Mouse (Mus musculus) brown adipose tissue, adult 24 weeks (tissue): ENCODE measurements around the gene Ttc12. TPM values are rescaled to one million over a fixed set of nuclear protein-coding genes. Genes with fewer than 3 reads are reported as not detected.

ENCODE experiments used
- H3K27ac ChIP-seq: fragments of 200-500 bp; replicated peaks from 2 replicates; pipeline ENCODE4 v1.5.1; 2012; ENCODE audit warnings: low read depth, mild to moderate bottlenecking, low read length
- H3K4me1 ChIP-seq: fragments of 200-500 bp; 2 replicates; pipeline ENCODE4 v1.6.1; 2012; ENCODE audit warnings: low read length, mixed read lengths; ENCODE audit not compliant: control insufficient read depth, insufficient read depth, insufficient read length
- H3K4me3 ChIP-seq: fragments of 200-500 bp; 2 replicates; pipeline ENCODE4 v1.5.1; 2012; ENCODE audit warnings: low read depth, mild to moderate bottlenecking, low read length, moderate library complexity; ENCODE audit not compliant: insufficient read depth
- polyA plus RNA-seq: library from polyadenylated mRNA; stranded (reverse); fragments of >200 nt; gene quantifications from 2 replicates; pipeline ENCODE4 v1.2.4, GENCODE M21; 2012; ENCODE audit not compliant: missing spikeins, insufficient read depth, insufficient read length

The Ttc12 gene
- 1.6 and 2.1 TPM in 2 replicates for polyA plus RNA-seq

DNA sequence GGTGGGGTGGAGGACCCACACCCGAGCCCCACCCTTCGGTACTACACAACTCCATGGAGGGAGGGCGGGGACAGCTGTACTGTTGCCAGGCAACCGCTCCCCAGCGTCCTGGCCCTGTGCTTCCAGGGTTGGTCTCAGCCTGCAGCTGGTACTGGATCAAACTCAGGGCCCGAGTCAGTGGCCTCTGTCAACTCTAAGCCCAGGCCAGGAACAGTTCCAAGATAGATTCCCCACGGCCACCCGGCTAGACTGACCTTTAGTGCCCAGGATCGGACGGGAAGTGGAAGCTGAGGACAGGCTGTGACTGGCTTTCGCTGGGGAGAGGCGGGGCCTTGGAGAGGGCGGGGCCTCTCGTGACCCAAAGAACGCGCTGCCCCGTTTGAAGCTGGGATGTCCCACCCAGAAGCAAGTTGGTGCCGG is at the start of gene Ttc12:
Ttc12 (minus strand) TSS at position 334 of the 420 bp plus-strand sequence.
- peak within 1 kb of the TSS; percentile 32 for H3K27ac ChIP-seq
- peaks cover 4% of the 10 kb centered on the region; the same call in 1 of the 2 replicates for H3K4me1 ChIP-seq
- H3K4me3 ChIP-seq, result peak within 1 kb of the TSS; percentile 59

DNA sequence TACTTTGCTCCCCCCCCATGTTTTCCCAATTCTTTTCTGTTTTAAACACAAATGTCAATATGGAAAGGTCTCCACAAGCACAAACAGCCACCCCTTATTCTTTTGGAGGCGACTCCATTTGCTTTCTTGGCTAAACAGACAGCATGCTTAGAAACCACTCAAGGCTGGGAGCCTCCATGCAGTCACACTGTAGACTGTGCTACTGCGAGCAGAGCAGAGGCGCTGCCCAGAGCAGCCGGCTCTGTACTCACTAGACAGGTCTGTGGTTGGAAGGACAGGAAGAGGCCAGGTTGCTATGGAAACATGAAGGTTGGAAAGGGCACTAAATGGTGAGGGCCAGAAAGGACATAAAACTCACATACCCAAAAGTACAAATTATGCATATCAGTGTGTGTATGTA is 48.9 kb upstream of the Ttc12 start:
- H3K27ac ChIP-seq, result no peak overlapping the region

DNA sequence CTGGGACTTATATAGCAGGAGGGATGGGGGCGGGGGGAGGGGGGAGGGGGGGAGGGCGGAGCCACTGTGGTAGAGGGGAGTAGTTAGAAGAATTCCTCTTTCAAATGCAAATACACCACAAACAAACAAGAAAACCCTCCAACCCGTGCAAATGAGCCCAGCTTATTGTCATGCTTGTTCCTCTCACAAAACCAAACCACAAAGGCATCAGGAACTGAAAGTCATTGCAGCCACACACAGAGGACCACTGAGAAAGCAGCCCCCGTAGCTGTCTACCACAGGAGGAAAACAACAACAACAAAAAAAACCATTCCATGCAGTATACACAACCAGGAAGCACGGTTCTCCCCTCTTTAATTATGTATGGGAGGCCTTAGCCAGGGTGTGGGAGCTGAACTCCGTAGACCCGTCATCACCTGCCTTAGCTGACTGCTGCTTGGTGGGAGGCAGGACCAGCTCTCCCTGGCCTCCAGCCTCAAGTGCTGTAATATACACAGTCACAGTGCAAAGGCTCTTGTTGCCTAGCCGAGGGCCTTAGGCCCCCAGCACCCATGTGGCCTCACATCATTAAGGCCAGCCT is 48.0 kb upstream of the Ttc12 start:
- no peak overlapping the region for H3K27ac ChIP-seq
- no peaks in the 10 kb centered on the region for H3K4me1 ChIP-seq
- H3K4me3 ChIP-seq, result no peak overlapping the region

More for the DNA sequence above, 48.9 kb upstream of the Ttc12 start:
- H3K4me3 ChIP-seq, result no peak overlapping the region
- H3K4me1 ChIP-seq, result no peaks in the 10 kb centered on the region

DNA sequence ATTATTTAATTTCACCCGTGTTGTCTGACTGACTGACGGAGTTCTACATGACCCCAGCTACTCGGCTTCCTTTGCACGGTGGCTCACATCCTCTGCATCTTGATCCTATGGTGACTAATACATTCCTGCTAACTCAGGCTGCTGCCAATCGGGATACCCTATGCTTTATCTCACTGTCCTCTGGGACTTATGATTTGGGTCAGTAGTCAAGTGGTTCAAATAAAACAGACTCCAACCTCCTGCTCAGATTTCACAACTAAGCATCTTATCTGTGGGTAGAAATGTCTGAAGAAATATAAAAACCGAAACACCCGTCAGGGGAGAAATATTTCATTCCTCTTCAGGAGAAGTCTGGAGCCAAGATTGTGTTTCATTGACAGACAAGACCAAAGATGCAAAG is 47.4 kb upstream of the Ttc12 start:
- no peaks in the 10 kb centered on the region for H3K4me1 ChIP-seq
- no peak overlapping the region for H3K27ac ChIP-seq

DNA sequence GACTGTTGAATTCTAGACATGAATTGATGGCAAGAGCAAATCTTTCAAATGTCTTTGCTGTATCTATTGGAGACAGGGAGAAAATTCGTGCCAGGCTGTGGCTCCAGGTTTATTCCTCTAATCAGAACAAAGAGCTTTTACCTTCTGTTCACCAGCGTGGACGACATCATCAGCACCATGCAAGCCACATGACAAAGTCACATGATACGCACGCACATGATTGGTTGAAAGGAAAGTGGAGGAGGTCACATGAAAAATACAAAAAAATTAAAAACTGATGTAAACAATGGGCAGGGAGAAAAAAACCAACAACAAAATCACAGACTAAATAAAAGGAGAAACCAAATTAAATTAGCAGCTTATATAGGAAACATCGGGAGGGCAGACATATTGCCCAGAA is 45.8 kb upstream of the Ttc12 start:
- Histone ChIP-seq H3K4me3 (no peak overlapping the region), H3K4me1 (no peaks in the 10 kb centered on the region), H3K27ac (no peak overlapping the region)

More for the DNA sequence above, 47.4 kb upstream of the Ttc12 start:
- H3K4me3 ChIP-seq, result no peak overlapping the region

DNA sequence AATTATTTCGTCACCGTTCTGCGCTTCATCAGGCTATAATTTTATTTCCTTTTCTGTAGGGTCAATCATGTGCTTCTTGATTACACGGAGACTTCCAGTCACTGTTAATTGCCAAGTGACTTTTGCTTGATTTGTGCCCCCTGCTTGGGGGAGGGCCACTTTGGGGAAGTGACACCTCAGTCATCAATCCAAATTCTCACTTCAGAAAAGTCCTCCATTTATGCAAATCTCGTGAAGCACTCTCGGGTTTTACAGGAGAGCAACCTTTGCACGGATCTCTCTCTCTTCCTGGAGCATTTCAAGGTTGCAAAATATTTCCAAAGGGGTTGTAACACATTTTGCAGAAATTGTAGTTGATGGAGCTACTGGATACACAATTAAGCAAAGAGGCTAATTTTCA is 45.2 kb upstream of the Ttc12 start:
- Histone ChIP-seq H3K27ac (no peak overlapping the region), H3K4me3 (no peak overlapping the region), H3K4me1 (no peaks in the 10 kb centered on the region)

DNA sequence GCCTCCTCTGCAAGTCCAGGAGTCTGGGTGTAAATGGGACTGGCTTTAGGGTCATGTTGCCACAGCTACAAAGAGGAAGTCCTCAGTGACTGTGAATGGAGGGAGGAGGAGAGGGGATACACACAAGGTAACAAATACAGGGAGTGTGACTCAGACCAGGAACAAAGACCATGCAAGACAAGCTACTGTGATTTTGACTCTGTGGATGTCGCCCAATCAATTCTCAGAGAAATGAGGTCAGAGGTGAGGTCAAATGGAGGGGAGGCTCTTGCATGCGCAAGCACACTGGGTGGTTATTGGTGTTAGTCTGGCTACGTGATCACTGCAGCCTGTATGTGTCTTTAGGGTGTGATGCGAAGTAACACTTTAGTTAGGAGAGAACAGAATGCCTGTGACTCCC is 44.7 kb upstream of the Ttc12 start:
- no peak overlapping the region for H3K27ac ChIP-seq
- H3K4me1 ChIP-seq, result no peaks in the 10 kb centered on the region
- no peak overlapping the region for H3K4me3 ChIP-seq

DNA sequence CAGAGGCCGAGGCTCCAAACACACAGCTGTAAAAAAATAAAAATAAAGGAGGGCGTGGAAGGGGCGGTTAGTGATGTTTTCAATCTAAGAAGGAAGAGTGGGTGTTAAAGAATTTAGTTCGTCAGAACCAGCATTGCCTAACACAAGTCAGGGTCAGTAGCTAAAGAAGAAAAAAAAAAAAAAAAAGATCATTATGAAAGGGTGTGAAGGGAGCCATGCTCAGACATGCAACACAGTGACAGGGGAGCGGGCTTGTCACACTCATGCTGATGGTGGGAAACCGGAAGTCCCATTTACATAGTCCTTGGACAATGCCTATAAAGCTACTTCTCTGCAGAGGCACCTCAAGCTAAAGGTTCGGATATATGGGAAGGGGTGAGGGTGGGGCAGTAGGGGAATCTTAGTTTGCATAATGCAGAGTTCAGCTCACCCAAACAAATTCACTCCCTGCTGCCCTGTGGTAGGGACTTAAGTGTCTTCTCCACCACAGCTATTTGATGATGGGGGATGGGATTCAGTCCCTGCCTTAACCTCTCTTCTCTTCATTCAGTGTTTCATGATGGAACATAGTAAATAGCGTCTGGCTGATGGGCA is 43.4 kb upstream of the Ttc12 start:
- Histone ChIP-seq H3K27ac (no peak overlapping the region), H3K4me3 (no peak overlapping the region), H3K4me1 (no peaks in the 10 kb centered on the region)

DNA sequence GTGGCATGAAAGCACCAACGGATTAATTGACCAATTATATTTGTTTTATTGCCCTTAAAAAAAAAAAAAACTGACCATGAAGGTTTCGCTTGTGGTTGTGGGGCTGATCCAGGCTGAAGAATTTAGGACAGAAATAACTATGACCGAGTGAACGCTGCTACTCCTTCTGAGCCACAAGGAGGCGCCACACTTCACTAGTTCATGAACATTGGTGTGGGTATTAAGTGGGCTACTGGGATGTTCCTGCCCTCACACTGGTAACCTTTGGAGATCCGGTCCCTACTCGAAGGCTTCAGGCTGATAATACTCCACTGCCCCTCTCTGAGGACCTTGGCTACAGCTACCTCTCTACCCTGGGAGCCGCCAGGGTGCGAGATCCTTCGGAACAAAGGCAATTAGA is 42.9 kb upstream of the Ttc12 start:
- H3K27ac ChIP-seq, result no peak overlapping the region
- no peak overlapping the region for H3K4me3 ChIP-seq
- no peaks in the 10 kb centered on the region for H3K4me1 ChIP-seq

DNA sequence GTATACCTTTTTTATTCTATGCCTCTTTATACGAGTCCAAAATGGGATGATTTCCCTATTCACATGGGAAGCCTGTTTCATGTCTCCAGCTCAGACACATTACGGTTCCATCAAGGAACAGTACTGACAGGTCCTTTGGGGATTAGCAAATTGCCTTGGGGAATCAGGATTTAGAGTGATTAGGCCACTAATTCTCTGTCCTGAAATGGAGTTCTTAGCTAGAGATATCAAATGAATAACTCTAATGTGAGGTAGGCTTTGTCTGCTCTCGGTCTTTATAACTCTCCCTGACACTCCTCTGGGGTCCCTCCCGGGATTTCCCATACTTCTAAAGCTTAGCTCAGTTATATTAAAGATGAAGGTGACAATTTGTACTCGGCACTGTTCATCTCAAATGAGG is 42.0 kb upstream of the Ttc12 start:
- no peak overlapping the region for H3K4me3 ChIP-seq
- H3K27ac ChIP-seq, result no peak overlapping the region
- no peaks in the 10 kb centered on the region for H3K4me1 ChIP-seq

DNA sequence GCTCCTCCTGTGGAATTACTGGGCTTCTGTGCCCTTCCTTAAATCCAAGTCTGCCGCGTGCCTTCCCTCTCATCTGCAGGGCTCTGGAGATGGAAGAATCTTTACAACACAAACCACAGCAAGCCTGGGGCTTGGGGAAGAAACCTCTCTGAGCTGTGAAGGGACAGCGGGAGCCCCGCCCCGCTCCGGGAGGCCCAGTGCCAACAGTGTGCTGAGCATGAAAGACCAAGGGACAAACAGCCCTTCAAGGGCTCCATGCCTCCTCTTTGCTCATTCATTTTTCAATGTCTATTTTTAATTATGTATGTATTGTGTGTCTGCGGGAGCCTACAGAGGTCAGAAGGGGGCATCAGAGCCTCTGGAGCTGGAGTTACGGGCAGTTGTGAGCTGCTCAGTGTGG is 41.3 kb upstream of the Ttc12 start:
- H3K4me1 ChIP-seq, result no peaks in the 10 kb centered on the region
- H3K4me3 ChIP-seq, result no peak overlapping the region
- H3K27ac ChIP-seq, result no peak overlapping the region

DNA sequence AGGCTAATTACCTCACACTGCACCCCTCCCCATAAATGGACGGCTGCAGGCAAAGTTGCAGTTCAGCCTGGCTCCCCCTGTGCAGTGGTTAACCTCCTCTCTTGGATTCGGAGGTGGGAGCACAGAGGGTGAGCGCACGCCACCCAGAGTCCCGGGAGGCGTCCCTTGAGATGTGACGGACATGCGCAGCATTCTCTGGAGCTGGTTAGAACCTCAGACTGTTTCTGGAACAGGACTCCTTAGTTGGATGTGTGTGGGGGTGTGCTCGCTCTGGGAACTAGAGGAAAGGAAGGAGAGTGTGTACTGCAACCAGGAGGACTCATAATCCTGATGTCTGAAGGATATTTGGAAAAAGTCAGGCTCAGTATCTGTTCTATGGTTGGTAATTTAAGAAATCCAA is 38.7 kb upstream of the Ttc12 start:
- Histone ChIP-seq H3K27ac (no peak overlapping the region), H3K4me3 (no peak overlapping the region), H3K4me1 (no peaks in the 10 kb centered on the region)

DNA sequence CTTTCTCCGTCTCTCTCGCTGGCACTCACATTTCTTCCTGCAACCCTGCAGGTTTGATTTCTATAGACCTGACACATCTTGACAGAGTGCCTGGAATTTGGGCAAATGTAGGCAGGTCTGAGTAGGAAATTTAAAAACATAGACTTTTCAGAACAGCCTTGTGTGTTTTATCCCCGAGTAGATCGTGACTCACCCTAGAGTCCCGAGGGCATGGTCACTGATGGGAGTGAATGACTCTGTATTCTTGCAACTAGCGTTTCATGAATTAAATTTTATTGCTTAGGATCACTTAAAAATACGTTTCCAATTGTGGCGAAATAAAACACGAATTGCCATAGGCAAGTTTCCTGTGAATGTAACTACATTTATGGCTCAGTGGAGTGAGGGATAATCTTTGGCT is 37.9 kb upstream of the Ttc12 start:
- H3K4me1 ChIP-seq, result no peaks in the 10 kb centered on the region
- no peak overlapping the region for H3K27ac ChIP-seq
- H3K4me3 ChIP-seq, result no peak overlapping the region

GRCm38 (mm10) chr9:49514306-49514705 is 28.3 kb upstream of the Ttc12 start:
- H3K27ac ChIP-seq, result no peak overlapping the region
- no peaks in the 10 kb centered on the region for H3K4me1 ChIP-seq
- no peak overlapping the region for H3K4me3 ChIP-seq

- Histone ChIP-seq H3K27ac (no peak overlapping the region), H3K4me1 (no peaks in the 10 kb centered on the region; the same call in 1 of the 2 replicates), H3K4me3 (no peak overlapping the region)
These were observed 24.6 kb upstream of the Ttc12 start for GRCm38 (mm10) chr9:49510666-49511065.

DNA sequence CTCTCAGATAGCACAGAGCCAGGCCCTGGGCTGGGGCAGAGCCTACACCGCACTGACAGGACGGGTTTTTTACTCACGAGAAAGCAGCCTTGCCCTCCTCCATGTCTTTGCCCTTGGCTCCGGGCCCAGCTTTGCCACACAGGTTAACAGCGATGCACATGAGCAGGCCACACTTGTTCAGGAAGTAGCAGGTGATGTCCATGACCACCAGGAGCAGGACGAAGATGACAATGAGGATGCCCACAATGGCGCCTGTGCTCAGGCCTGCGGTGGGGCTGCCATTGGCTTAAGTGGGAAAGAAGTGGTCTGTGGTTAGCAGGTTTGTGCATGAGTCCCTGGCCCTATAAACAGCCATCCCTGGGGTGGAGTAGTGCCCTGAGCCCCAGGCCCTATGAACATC is 23.6 kb upstream of the Ttc12 start:
- Histone ChIP-seq H3K4me1 (no peaks in the 10 kb centered on the region; the same call in 1 of the 2 replicates), H3K4me3 (no peak overlapping the region), H3K27ac (no peak overlapping the region)
